16 mouse cellular contexts compared by ENCODE assay signal in genomic region chr12:56522191-56522590, GRCm38 (mm10). TPM values are rescaled to one million over a fixed set of nuclear protein-coding genes. Genes with fewer than 3 reads are reported as not detected.
"Had no signal": no experiment of that assay in that cellular context is flagged by ENCODE, and none has a peak within 500 bp of the region (broad histone marks: within the 10 kb centered on the region; RNA-seq: fewer than 3 reads in every experiment).

No protein-coding gene starts in this region.

- H3K4me2 ChIP-seq: kidney, embryonic 15.5 days; limb, embryonic 15.5 days; liver, embryonic 12.5 days had no signal

- H3K4me3 ChIP-seq: kidney, embryonic 15.5 days; limb, embryonic 15.5 days; liver, embryonic 12.5 days had no signal

- ATAC-seq: intestine, embryonic 16.5 days; liver, embryonic 12.5 days; midbrain, embryonic 16.5 days had no signal

- H3K4me1 ChIP-seq: liver, embryonic 12.5 days had no signal

- H3K9ac ChIP-seq: kidney, embryonic 15.5 days; limb, embryonic 15.5 days; liver, embryonic 12.5 days had no signal

- H3K27ac ChIP-seq: kidney, embryonic 15.5 days; limb, embryonic 15.5 days; liver, embryonic 12.5 days had no signal

- DNase-seq: kidney, adult 2 months; kidney, postnatal 14 days; left cerebral cortex, postnatal 4 days; right cerebral cortex, adult 18-20 months; right cerebral cortex, postnatal 25 days; thymus, postnatal 4 days had no signal

- H3K9me3 ChIP-seq: kidney, embryonic 15.5 days; limb, embryonic 15.5 days; liver, embryonic 12.5 days had no signal

- H3K36me3 ChIP-seq: kidney, embryonic 15.5 days; limb, embryonic 15.5 days; liver, embryonic 12.5 days had no signal

RNA-seq across cellular contexts. Expression of gene Nkx2-1, which starts 14.5 kb away (rescaled TPM):
- polyA plus RNA-seq: intestine, embryonic 16.5 days; kidney, adult 2 months; kidney, embryonic 15.5 days; large intestine, adult 2 months; limb, embryonic 15.5 days; liver, embryonic 12.5 days; liver, embryonic 16.5 days; neural tube, embryonic 14.5 days; small intestine, adult 2 months; stomach, embryonic 16.5 days had no signal
